Mouse (Mus musculus): ENCODE data around the gene Hint2. TPM values are rescaled to one million over a fixed set of nuclear protein-coding genes. Genes with fewer than 3 reads are reported as not detected.
A peak's percentile ranks its signal among the peaks of the same experiment; 100 is the strongest.

Gene Hint2
- 84.0 and 97.7 TPM in 2 replicates for polyA plus RNA-seq (2014; fragmentation: Nextera tagmentation; extraction: Ambion mirVana)

DNA sequence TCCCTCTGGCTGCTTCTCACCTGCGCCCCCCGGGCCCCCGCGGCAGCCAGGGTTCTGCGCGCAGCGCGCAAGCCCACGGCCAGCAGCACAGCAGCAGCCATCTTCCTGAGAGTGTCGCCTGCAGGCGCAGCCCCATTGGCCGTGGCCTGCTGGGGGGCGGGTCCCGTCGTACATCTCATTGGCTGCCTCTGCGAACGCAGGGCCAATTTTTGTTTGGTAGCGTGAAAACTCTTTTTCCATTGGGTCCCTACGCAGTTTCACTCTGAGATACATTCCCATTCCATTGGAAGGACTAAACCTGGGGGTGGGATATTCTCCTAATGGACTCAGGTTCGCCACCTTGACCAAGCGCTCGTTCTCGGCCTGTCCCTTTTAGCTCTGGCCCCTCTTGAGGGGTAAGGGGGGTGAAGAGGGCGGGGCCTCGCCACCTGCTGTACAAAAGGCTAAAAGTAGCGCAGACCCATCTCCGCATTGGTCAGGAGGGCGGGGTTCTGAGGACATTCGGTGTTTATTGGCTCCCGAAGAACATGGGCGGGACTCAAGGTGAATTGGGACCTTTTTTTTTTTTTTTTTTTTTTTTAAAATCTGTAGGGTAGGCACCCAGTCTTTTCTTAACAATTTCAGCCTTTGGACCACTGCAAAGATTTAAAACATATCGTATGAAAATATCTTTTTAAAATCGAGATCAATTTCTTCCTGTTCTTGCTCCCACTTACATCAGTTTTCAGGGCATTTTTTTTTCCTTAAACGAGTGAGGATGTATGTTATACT is at the start of gene Hint2:
Hint2 (minus strand) TSS at position 128 of the 771 bp plus-strand sequence.
- TF ChIP-seq CTCF (IDR thresholded peaks at IDR 0.05; ENCODE audit: low read depth) = 0 out of 2 replicates have a peak, but pooled peaks have one; percentile 3
- Histone ChIP-seq H3K4me2 (peak within 1 kb of the TSS; percentile 89), H3K27me3 (ENCODE audit: insufficient read depth, low read length) (no peaks in the 10 kb centered on the region), H3K4me3 (ENCODE audit: low read depth, low read length) (peak within 1 kb of the TSS; percentile 79), H3K9me3 (ENCODE audit: low read depth, low read length) (no peaks in the 10 kb centered on the region), H3K4me1 (ENCODE audit: insufficient read depth) (no peaks in the 10 kb centered on the region), H3K27ac (ENCODE audit: low read depth) (peak within 1 kb of the TSS; percentile 85), H3K36me3 (ENCODE audit: insufficient read depth) (no peaks in the 10 kb centered on the region), H3K9ac (peak within 1 kb of the TSS; percentile 80)
- DNase-seq (peak; percentile 98), ATAC-seq (ENCODE audit: insufficient read depth) (peak; percentile 98)
- 1% methylated on average over 34 of the region's 34 CpGs for WGBS

DNA sequence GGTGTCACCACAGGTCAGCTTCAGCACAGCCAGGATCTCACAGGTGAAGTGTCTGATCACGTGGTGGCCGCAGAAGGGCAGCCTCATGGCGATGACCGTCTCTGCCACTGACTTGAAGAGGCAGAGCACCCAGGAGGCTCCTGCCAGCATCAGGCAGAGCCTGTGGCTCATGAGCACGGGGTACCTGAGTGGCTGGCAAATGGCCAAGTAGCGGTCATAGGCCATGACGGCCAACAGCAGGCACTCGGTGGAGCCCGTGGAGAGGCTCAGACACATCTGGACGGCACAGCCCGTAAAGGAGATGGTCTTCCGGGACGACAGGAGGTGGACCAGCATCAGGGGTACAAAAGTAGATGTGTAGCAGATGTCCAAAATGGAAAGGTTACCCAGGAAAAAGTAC is 49.7 kb upstream of the Hint2 start:
- Histone ChIP-seq H3K27me3 (ENCODE audit: insufficient read depth, low read length) (no peaks in the 10 kb centered on the region), H3K36me3 (ENCODE audit: insufficient read depth) (no peaks in the 10 kb centered on the region), H3K4me3 (ENCODE audit: low read depth, low read length) (no peak overlapping the region), H3K27ac (ENCODE audit: low read depth) (no peak overlapping the region), H3K4me1 (ENCODE audit: insufficient read depth) (no peaks in the 10 kb centered on the region), H3K9me3 (ENCODE audit: low read depth, low read length) (no peaks in the 10 kb centered on the region), H3K4me2 (no peak overlapping the region), H3K9ac (no peak overlapping the region)
- no peak for TF ChIP-seq CTCF (IDR thresholded peaks at IDR 0.05; ENCODE audit: low read depth)
- ATAC-seq (ENCODE audit: insufficient read depth) = no peak
- 70% methylated on average over 13 of the region's 13 CpGs for WGBS
- DNase-seq = no peak

DNA sequence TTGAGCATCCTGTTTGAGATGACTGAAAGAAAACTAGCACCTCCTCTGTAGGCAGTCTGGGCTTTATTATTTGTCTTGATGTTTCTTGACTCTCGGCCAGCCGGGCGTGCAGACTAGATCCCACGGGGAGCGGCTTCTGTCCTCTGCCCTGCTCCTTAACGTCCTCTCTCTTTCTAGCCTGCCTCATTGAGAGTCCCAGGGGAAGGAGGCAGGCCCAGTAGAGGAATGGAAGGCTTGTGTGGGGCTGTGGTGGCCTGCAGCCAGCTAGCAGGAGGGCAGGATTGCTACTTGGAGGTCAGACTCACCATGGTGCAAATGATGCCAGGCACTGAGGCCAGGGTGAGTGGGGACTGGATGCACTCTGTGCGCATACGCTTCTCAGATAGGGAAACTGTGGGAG is 47.6 kb upstream of the Hint2 start:
- DNase-seq (peak; percentile 40), ATAC-seq (ENCODE audit: insufficient read depth) (no peak)
- no peaks in the 10 kb centered on the region for H3K27me3 ChIP-seq (ENCODE audit: insufficient read depth, low read length)
- WGBS = 71% methylated on average over 8 of the region's 8 CpGs
- no peak overlapping the region for H3K4me2 ChIP-seq
- H3K9ac ChIP-seq = no peak overlapping the region
- H3K36me3 ChIP-seq (ENCODE audit: insufficient read depth) = no peaks in the 10 kb centered on the region
- no peak overlapping the region for H3K27ac ChIP-seq (ENCODE audit: low read depth)
- no peak overlapping the region for H3K4me3 ChIP-seq (ENCODE audit: low read depth, low read length)
- no peak for TF ChIP-seq CTCF (IDR thresholded peaks at IDR 0.05; ENCODE audit: low read depth)
- no peaks in the 10 kb centered on the region for H3K9me3 ChIP-seq (ENCODE audit: low read depth, low read length)
- H3K4me1 ChIP-seq (ENCODE audit: insufficient read depth) = no peaks in the 10 kb centered on the region

DNA sequence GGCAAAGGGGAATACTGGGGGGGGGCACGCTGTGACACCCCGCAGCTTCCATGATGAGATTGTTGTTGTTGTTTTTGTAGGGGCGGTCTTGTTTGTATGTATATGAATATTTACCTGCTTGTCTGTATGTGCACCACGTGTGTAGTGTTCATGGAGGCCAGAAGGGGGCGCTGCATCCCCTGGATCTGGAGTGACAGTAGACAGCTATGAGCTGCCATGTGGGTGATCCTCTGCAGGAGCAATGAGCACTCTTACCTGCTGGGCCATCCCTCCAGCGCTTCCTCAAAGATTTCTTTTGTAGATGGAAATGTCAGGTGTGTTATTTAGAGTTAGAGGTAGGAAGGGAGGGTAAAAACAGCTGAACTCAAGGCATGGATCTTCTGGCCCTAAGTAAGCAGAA is 47.2 kb upstream of the Hint2 start:
- Histone ChIP-seq H3K27me3 (ENCODE audit: insufficient read depth, low read length) (no peaks in the 10 kb centered on the region), H3K4me1 (ENCODE audit: insufficient read depth) (no peaks in the 10 kb centered on the region), H3K4me3 (ENCODE audit: low read depth, low read length) (no peak overlapping the region), H3K9me3 (ENCODE audit: low read depth, low read length) (no peaks in the 10 kb centered on the region), H3K27ac (ENCODE audit: low read depth) (no peak overlapping the region), H3K36me3 (ENCODE audit: insufficient read depth) (no peaks in the 10 kb centered on the region), H3K9ac (no peak overlapping the region), H3K4me2 (no peak overlapping the region)
- TF ChIP-seq CTCF (IDR thresholded peaks at IDR 0.05; ENCODE audit: low read depth) = peak; percentile 44
- DNase-seq = no peak
- WGBS = 65% methylated on average over 6 of the region's 6 CpGs
- no peak for ATAC-seq (ENCODE audit: insufficient read depth)

DNA sequence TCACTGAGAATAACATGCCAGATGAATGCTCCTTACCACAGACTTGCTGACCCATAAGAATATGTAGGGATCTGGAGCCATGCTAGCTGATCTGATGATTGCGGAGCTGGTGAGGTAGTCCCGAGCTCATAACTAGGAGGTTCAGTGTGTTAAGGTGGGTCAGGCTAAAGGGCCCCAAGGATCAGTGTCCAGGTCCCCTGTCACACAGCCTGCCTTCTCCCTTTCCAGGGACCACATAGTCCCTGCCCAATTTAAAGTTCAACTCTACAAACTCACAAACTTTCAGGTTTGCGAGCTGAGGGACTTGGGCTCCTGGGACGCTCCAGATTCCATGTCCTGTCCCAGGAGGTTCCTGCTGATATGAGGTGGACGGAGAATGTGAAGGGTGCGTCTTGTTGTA is 44.4 kb upstream of the Hint2 start, which contains the start of gene Olfr70:
Olfr70 (minus strand) TSS at position 101 of the 400 bp plus-strand sequence.
- TF ChIP-seq CTCF (IDR thresholded peaks at IDR 0.05; ENCODE audit: low read depth) = no peak
- H3K4me1 ChIP-seq (ENCODE audit: insufficient read depth) = no peaks in the 10 kb centered on the region
- H3K4me2 ChIP-seq = no peak within 1 kb of the TSS
- no peak for ATAC-seq (ENCODE audit: insufficient read depth)
- H3K27ac ChIP-seq (ENCODE audit: low read depth) = no peak within 1 kb of the TSS
- no peak within 1 kb of the TSS for H3K4me3 ChIP-seq (ENCODE audit: low read depth, low read length)
- no peaks in the 10 kb centered on the region for H3K9me3 ChIP-seq (ENCODE audit: low read depth, low read length)
- H3K9ac ChIP-seq = no peak within 1 kb of the TSS
- H3K36me3 ChIP-seq (ENCODE audit: insufficient read depth) = no peaks in the 10 kb centered on the region
- DNase-seq = no peak
- H3K27me3 ChIP-seq (ENCODE audit: insufficient read depth, low read length) = no peaks in the 10 kb centered on the region
- 85% methylated on average over 6 of the region's 6 CpGs for WGBS

DNA sequence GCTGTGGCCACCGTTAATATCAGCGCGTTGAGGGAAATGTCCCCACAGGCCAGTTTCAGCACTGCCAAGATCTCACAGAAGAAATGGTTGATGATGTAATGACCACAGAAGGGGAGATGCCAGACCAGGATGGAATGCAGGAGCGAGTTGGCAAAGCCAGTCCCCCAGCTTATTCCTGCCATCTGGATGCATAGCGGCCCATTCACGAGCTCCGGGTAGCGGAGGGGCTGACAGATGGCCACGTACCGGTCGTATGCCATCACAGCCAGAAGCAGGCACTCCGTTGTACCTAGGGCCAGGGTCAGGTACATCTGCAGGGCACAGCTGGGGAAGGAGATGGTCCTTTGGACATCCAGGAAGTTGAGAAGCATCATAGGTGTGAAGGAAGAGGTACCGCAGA is 40.3 kb upstream of the Hint2 start:
- TF ChIP-seq CTCF (IDR thresholded peaks at IDR 0.05; ENCODE audit: low read depth) = no peak
- Histone ChIP-seq H3K4me3 (ENCODE audit: low read depth, low read length) (no peak overlapping the region), H3K9ac (no peak overlapping the region), H3K27ac (ENCODE audit: low read depth) (no peak overlapping the region), H3K36me3 (ENCODE audit: insufficient read depth) (no peaks in the 10 kb centered on the region), H3K27me3 (ENCODE audit: insufficient read depth, low read length) (no peaks in the 10 kb centered on the region), H3K9me3 (ENCODE audit: low read depth, low read length) (no peaks in the 10 kb centered on the region), H3K4me2 (no peak overlapping the region), H3K4me1 (ENCODE audit: insufficient read depth) (no peaks in the 10 kb centered on the region)
- DNase-seq (no peak), ATAC-seq (ENCODE audit: insufficient read depth) (no peak)
- 87% methylated on average over 13 of the region's 13 CpGs for WGBS

DNA sequence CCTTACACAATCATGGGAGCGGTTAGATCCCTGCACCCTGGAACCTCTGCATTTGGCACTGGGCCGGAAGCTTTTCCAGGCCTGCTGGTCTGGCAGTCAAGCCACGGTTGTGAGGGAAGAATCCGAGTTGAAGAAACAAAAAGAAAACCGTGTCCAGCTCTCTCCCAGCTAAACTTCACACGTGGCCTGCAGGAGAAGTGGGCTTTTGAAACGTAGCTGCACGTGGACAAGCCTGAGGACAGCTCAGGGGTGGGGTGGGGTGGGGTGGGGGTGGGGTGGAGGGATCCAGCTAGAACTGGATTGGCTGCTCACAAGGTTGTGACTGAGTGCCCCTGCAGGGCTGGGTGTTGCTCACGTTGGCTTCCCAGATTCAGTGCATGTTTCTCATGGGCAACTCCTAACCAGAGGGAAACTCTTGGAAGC is 39.0 kb upstream of the Hint2 start:
- no peaks in the 10 kb centered on the region for H3K36me3 ChIP-seq (ENCODE audit: insufficient read depth)
- no peak for TF ChIP-seq CTCF (IDR thresholded peaks at IDR 0.05; ENCODE audit: low read depth)
- no peak overlapping the region for H3K27ac ChIP-seq (ENCODE audit: low read depth)
- H3K27me3 ChIP-seq (ENCODE audit: insufficient read depth, low read length) = no peaks in the 10 kb centered on the region
- no peak overlapping the region for H3K9ac ChIP-seq
- no peak overlapping the region for H3K4me2 ChIP-seq
- DNase-seq (peak; percentile 34), ATAC-seq (ENCODE audit: insufficient read depth) (peak; percentile 73)
- no peak overlapping the region for H3K4me3 ChIP-seq (ENCODE audit: low read depth, low read length)
- no peaks in the 10 kb centered on the region for H3K9me3 ChIP-seq (ENCODE audit: low read depth, low read length)
- H3K4me1 ChIP-seq (ENCODE audit: insufficient read depth) = no peaks in the 10 kb centered on the region
- 21% methylated on average over 9 of the region's 9 CpGs for WGBS
